Mouse (Mus musculus) midbrain, embryonic 14.5 days (tissue): ENCODE results near the gene Stat5b. TPM values are rescaled to one million over a fixed set of nuclear protein-coding genes. Genes with fewer than 3 reads are reported as not detected.
A peak's percentile ranks its signal among the peaks of the same experiment; 100 is the strongest.

Experiments used
- ATAC-seq: fragments of 200-750 bp; cut with Nextera tagmentation; 2 replicates; pipeline ENCODE4 v1.8.0; 2017; ENCODE audit warnings: moderate number of reproducible peaks, moderate library complexity; ENCODE audit not compliant: low FRiP score, low TSS enrichment
- DNase-seq: peaks from one replicate; pipeline ENCODE4 v3.0.0-alpha.2; 2015
- H3K27ac ChIP-seq: fragments of 300-500 bp; sonication (generic); replicated peaks from 2 replicates; pipeline ENCODE4 v1.5.1; 2014; ENCODE audit warnings: mild to moderate bottlenecking, low read depth, low read length, moderate library complexity
- H3K27me3 ChIP-seq: fragments of 300-500 bp; sonication (generic); 2 replicates; pipeline ENCODE4 v1.6.1; 2014; ENCODE audit warnings: low read length, control low read depth, mixed read lengths; ENCODE audit not compliant: control insufficient read depth, insufficient read depth
- H3K36me3 ChIP-seq: fragments of 300-500 bp; sonication (generic); 2 replicates; pipeline ENCODE4 v1.6.1; 2014; ENCODE audit warnings: low read length, control low read depth; ENCODE audit not compliant: control insufficient read depth, insufficient read depth
- H3K4me1 ChIP-seq: fragments of 300-500 bp; sonication (generic); 2 replicates; pipeline ENCODE4 v1.6.1; 2014; ENCODE audit warnings: mild to moderate bottlenecking, antibody characterized with exemption, low read length, control low read depth; ENCODE audit not compliant: control insufficient read depth, insufficient read depth
- H3K4me2 ChIP-seq: fragments of 300-500 bp; sonication (generic); 2 replicates; pipeline ENCODE4 v1.6.1; 2014; ENCODE audit warnings: mild to moderate bottlenecking, low read length, moderate library complexity
- H3K4me3 ChIP-seq: fragments of 300-500 bp; sonication (generic); replicated peaks from 2 replicates; pipeline ENCODE4 v1.5.1; 2014; ENCODE audit warnings: low read depth, low read length
- H3K9ac ChIP-seq: fragments of 300-500 bp; sonication (generic); replicated peaks from 2 replicates; pipeline ENCODE4 v1.6.1; 2014; ENCODE audit warnings: mild to moderate bottlenecking, low read length, moderate library complexity
- H3K9me3 ChIP-seq: fragments of 300-500 bp; sonication (generic); 2 replicates; pipeline ENCODE4 v1.6.1; 2016; ENCODE audit warnings: low read length, control low read depth, mixed read lengths; ENCODE audit not compliant: control insufficient read depth
- WGBS: fragments of 180-500 bp; shearing (Covaris S2); extraction: QIAGEN DNeasy Blood & Tissue Kit; methylation state at CpG from one replicate; pipeline ENCODE4 v1.1.7; 2014; 5-methylcytosine and 5-hydroxymethylcytosine counted together
- polyA plus RNA-seq: library from polyadenylated mRNA; unstranded; fragments of >200 nt; fragmentation: Nextera tagmentation; extraction: Ambion mirVana; gene quantifications from 2 replicates; pipeline ENCODE4 v1.2.1, GENCODE M21; 2014

Gene Stat5b
- polyA plus RNA-seq: 17.2 and 18.6 TPM in 2 replicates

DNA sequence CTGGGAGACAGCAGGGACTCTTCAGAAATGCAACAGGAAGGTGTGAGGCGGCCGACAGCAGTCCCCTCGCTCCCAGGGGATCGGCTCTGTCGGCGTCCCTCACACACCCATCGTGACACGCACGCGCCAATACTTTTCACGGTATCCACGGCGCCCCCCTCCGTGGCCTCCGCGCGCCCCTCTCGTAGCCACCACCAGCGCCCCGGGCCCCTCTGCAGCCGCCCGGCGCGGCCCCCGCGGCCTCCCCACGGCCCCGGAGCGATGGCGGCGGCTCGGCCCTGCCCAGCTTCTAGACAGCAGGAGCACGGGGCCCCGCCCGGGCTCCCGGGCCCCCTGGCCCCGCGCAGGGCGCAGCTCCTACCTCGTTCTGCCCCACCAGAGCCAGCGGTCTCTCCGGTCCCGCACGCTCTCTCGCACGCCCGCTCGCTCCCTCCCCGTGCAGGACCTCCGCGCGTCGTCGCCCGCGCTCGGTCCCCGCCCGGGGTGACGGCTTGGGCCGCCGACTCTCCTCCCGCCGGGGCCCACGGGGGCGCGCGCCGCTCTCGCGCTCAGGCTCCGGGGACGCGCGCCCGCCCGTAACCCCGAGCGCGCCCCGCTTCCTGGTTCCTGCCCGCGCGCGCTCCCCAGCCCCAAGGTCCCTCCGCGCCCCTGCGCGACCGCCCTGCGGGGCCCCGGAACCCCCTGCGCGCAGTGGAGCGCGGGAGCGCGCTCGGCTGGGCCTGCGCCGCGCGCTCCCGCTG, at the start of gene Stat5b:
TSS of gene Stat5b (minus strand) at position 687 of the 740 bp plus-strand sequence.
- Histone ChIP-seq H3K4me2 (peak within 1 kb of the TSS; percentile 81), H3K4me3 (peak within 1 kb of the TSS; percentile 95), H3K27me3 (peaks cover 10% of the 10 kb centered on the region), H3K27ac (peak within 1 kb of the TSS; percentile 85), H3K4me1 (peaks cover 20% of the 10 kb centered on the region), H3K36me3 (no peaks in the 10 kb centered on the region), H3K9me3 (no peaks in the 10 kb centered on the region), H3K9ac (peak within 1 kb of the TSS; percentile 94)
- 1% methylated on average over 97 of the region's 104 CpGs for WGBS
- peak; percentile 84 for ATAC-seq
- peak; percentile 89 for DNase-seq

- H3K4me3 ChIP-seq: no peak overlapping the region
- peaks cover 3% of the 10 kb centered on the region; the same call in 1 of the 2 replicates for H3K4me1 ChIP-seq
- H3K36me3 ChIP-seq: peaks cover 18% of the 10 kb centered on the region
- peak overlapping the region; percentile 28; the same call in 1 of the 2 replicates for H3K27ac ChIP-seq
- ATAC-seq (no peak), DNase-seq (peak; percentile 37)
- 51% methylated on average over 16 of the region's 16 CpGs for WGBS
- no peak overlapping the region for H3K9ac ChIP-seq
- H3K4me2 ChIP-seq: no peak overlapping the region
- no peaks in the 10 kb centered on the region for H3K9me3 ChIP-seq
- H3K27me3 ChIP-seq: no peaks in the 10 kb centered on the region
These were observed 48.1 kb upstream of the Stat5b start for GRCm38 (mm10) chr11:100898441-100899199.

- Histone ChIP-seq H3K9me3 (no peaks in the 10 kb centered on the region), H3K9ac (no peak overlapping the region), H3K4me2 (no peak overlapping the region), H3K36me3 (peaks cover 20% of the 10 kb centered on the region), H3K4me3 (no peak overlapping the region), H3K27ac (no peak overlapping the region), H3K27me3 (no peaks in the 10 kb centered on the region), H3K4me1 (peaks cover 3% of the 10 kb centered on the region; the same call in 1 of the 2 replicates)
- 75% methylated on average over 7 of the region's 7 CpGs for WGBS
- DNase-seq (peak; percentile 35), ATAC-seq (no peak)
These were observed 47.0 kb upstream of the Stat5b start for GRCm38 (mm10) chr11:100897294-100898231.

GRCm38 (mm10) chr11:100896078-100896477, 45.6 kb upstream of the Stat5b start:
- Histone ChIP-seq H3K4me3 (no peak overlapping the region), H3K4me1 (peaks cover 3% of the 10 kb centered on the region; the same call in 1 of the 2 replicates), H3K9ac (no peak overlapping the region), H3K27ac (no peak overlapping the region), H3K36me3 (peaks cover 10% of the 10 kb centered on the region; the same call in 1 of the 2 replicates), H3K9me3 (no peaks in the 10 kb centered on the region), H3K4me2 (no peak overlapping the region), H3K27me3 (no peaks in the 10 kb centered on the region)
- no peak for DNase-seq
- WGBS: 70% methylated on average over 10 of the region's 10 CpGs
- ATAC-seq: no peak

- no peak overlapping the region for H3K27ac ChIP-seq
- WGBS: 71% methylated on average over 9 of the region's 9 CpGs
- peaks cover 10% of the 10 kb centered on the region; the same call in 1 of the 2 replicates for H3K36me3 ChIP-seq
- H3K9me3 ChIP-seq: no peaks in the 10 kb centered on the region
- no peak for ATAC-seq
- H3K4me1 ChIP-seq: peaks cover 3% of the 10 kb centered on the region; the same call in 1 of the 2 replicates
- no peak overlapping the region for H3K4me3 ChIP-seq
- H3K4me2 ChIP-seq: no peak overlapping the region
- no peak overlapping the region for H3K9ac ChIP-seq
- no peak for DNase-seq
- no peaks in the 10 kb centered on the region for H3K27me3 ChIP-seq
These were observed 43.8 kb upstream of the Stat5b start for GRCm38 (mm10) chr11:100894146-100894918.

DNA sequence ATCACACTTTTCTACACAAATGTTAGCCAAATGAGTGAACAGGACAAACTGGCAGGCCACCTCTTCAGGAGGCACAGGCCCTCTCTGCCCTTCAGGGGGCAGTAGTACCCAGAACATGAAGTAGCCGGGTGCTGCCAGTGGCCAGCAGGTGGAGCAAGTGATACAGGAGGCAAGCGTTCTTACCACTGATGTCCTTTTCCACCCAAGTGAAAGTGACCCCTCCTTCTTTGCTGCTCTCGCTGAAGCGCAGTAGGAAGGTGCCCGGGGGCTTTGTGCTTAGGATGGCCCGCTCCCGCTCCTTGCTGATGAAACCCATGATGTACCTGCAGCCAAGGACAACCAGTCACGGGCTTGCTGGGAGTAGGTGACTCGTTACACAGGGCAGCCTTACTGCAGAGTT, 43.0 kb upstream of the Stat5b start:
- Histone ChIP-seq H3K9ac (no peak overlapping the region), H3K4me1 (no peaks in the 10 kb centered on the region), H3K27me3 (no peaks in the 10 kb centered on the region), H3K4me2 (no peak overlapping the region), H3K9me3 (no peaks in the 10 kb centered on the region), H3K27ac (no peak overlapping the region), H3K4me3 (no peak overlapping the region), H3K36me3 (peaks cover 14% of the 10 kb centered on the region; the same call in 1 of the 2 replicates)
- ATAC-seq (no peak), DNase-seq (peak; percentile 89)
- WGBS: 12% methylated on average over 9 of the region's 9 CpGs

DNA sequence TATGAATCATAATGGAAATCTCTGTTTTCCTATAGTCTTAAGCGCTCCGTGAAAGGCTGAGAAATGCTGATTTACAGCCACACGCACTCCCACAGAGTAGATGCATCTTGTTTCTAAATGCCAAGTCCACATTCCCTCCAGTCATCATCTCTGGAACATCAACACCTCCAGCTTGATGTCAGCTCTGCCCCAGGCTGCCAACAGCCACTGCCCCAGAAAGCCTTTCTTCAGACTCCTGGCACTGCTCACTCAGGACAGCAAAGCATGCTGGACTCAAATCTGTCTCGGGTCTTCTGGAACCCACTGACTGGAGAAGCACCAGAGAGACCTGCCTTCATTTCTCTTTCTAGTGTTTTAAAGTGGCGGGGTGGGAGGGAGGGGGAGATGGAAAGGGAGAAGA, 41.9 kb upstream of the Stat5b start:
- no peaks in the 10 kb centered on the region for H3K27me3 ChIP-seq
- H3K4me2 ChIP-seq: no peak overlapping the region
- no peak overlapping the region for H3K9ac ChIP-seq
- DNase-seq (no peak), ATAC-seq (no peak)
- 91% methylated on average over 5 of the region's 5 CpGs for WGBS
- H3K4me1 ChIP-seq: no peaks in the 10 kb centered on the region
- no peak overlapping the region for H3K4me3 ChIP-seq
- peaks cover 21% of the 10 kb centered on the region for H3K36me3 ChIP-seq
- no peak overlapping the region for H3K27ac ChIP-seq
- H3K9me3 ChIP-seq: no peaks in the 10 kb centered on the region
